Mouse (Mus musculus) ES-Bruce4 (cell line): ENCODE results near the gene Fblim1.

Source experiments
- CTCF ChIP-seq: IDR thresholded peaks from one replicate; pipeline ENCODE4 v1.8.1; 2011; ENCODE audit warnings: low read depth, low read length
- EP300 ChIP-seq: IDR thresholded peaks from 2 replicates; pipeline ENCODE4 v1.6.1; 2011; ENCODE audit warnings: low read depth, low read length; ENCODE audit not compliant: insufficient read depth

DNA sequence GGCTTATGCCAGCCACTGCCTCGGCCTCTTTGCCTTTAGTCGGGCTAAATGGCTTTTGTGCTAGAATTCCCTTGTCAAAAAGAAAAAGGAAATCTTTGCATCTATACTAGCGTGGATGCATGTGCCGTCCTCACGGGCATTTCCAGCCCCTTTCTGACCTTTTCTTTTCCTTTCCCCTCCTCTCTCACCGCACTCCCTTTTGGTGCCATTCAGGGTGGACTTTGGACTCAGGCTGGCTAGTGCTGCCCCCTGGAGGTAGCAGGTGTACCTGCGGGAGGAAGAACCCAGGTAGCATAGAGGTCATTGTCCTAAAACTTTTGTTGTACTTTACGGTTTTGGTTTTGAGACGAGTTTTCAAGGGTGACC, 46.0 kb downstream of the Fblim1 start:
- TF ChIP-seq EP300 (peak; percentile 78; the same call in 1 of the 2 replicates), CTCF (peak; percentile 96)
